Mouse (Mus musculus) mouse trophoblast stem cell (cell line): Measurements from ENCODE around the gene Crybg2.

ENCODE experiments used
- in situ Hi-C, 2 experiments: fragments of 300-500 bp; cut with MseI, MboI; formaldehyde crosslinking; loops; 2 replicates in 1 of 2; 3 replicates in 1 of 2; pipeline ENCODE4 v1.15.1; 2025

The Crybg2 gene

GRCm38 (mm10) chr4:134058166-134058715 lies 2.4 kb upstream of the Crybg2 start:
- in situ Hi-C loops, result no loop called here

- in situ Hi-C loops, result no loop called here
Measured at GRCm38 (mm10) chr4:134058908-134059307, 1.7 kb upstream of the Crybg2 start.

GRCm38 (mm10) chr4:134061166-134061830 lies 683 bp downstream of the Crybg2 start:
- in situ Hi-C loops, result no loop called here

- in situ Hi-C loops, result no loop called here
Measured at GRCm38 (mm10) chr4:134061944-134062446, 1.4 kb downstream of the Crybg2 start.

- in situ Hi-C loops, result no loop called here
Measured at GRCm38 (mm10) chr4:134062561-134062960, 1.9 kb downstream of the Crybg2 start.

GRCm38 (mm10) chr4:134065431-134066004 lies 4.9 kb downstream of the Crybg2 start:
- in situ Hi-C loops, result no loop called here

GRCm38 (mm10) chr4:134067383-134067782 lies 6.8 kb downstream of the Crybg2 start:
- in situ Hi-C loops, result no loop called here

- in situ Hi-C loops, result no loop called here
Measured at GRCm38 (mm10) chr4:134067833-134068544, 7.4 kb downstream of the Crybg2 start.

GRCm38 (mm10) chr4:134068793-134069580 lies 8.4 kb downstream of the Crybg2 start:
- in situ Hi-C loops, result no loop called here

- in situ Hi-C loops, result loop anchor here (5.0 kb wide), 2 partner anchors 41 to 46 kb away; no protein-coding TSS in a partner anchor
Measured at GRCm38 (mm10) chr4:134078694-134079093, 18.1 kb downstream of the Crybg2 start.

GRCm38 (mm10) chr4:134080674-134081073 lies 20.1 kb downstream of the Crybg2 start:
- in situ Hi-C loops, result no loop called here

GRCm38 (mm10) chr4:134081730-134082386 lies 21.2 kb downstream of the Crybg2 start:
- in situ Hi-C loops, result no loop called here

- in situ Hi-C loops, result no loop called here
Measured at GRCm38 (mm10) chr4:134082460-134082859, 21.8 kb downstream of the Crybg2 start.

GRCm38 (mm10) chr4:134084999-134085398 lies 24.4 kb downstream of the Crybg2 start:
- in situ Hi-C loops, result no loop called here

- in situ Hi-C loops, result no loop called here
Measured at GRCm38 (mm10) chr4:134087412-134087811, 26.8 kb downstream of the Crybg2 start.

- in situ Hi-C loops, result no loop called here
Measured at GRCm38 (mm10) chr4:134089029-134089428, 28.4 kb downstream of the Crybg2 start.

GRCm38 (mm10) chr4:134090521-134091224 lies 30.1 kb downstream of the Crybg2 start:
- in situ Hi-C loops, result loop anchor here (5.0 kb wide), 2 partner anchors 37 to 42 kb away; partner anchors contain the start of gene Sh3bgrl3 (in 1 of the 2)

- in situ Hi-C loops, result loop anchor here (5.0 kb wide), 2 partner anchors 36 to 41 kb away; partner anchors contain the start of gene Sh3bgrl3 (in 1 of the 2)
Measured at GRCm38 (mm10) chr4:134091225-134091529, 30.6 kb downstream of the Crybg2 start.

- in situ Hi-C loops, result loop anchor here (5.0 kb wide), 2 partner anchors 35 to 40 kb away; partner anchors contain the start of gene Sh3bgrl3 (in 1 of the 2)
Measured at GRCm38 (mm10) chr4:134092382-134093288, 32.0 kb downstream of the Crybg2 start.
